Mouse (Mus musculus): ENCODE results near the gene Nfat5.

Gene Nfat5

DNA sequence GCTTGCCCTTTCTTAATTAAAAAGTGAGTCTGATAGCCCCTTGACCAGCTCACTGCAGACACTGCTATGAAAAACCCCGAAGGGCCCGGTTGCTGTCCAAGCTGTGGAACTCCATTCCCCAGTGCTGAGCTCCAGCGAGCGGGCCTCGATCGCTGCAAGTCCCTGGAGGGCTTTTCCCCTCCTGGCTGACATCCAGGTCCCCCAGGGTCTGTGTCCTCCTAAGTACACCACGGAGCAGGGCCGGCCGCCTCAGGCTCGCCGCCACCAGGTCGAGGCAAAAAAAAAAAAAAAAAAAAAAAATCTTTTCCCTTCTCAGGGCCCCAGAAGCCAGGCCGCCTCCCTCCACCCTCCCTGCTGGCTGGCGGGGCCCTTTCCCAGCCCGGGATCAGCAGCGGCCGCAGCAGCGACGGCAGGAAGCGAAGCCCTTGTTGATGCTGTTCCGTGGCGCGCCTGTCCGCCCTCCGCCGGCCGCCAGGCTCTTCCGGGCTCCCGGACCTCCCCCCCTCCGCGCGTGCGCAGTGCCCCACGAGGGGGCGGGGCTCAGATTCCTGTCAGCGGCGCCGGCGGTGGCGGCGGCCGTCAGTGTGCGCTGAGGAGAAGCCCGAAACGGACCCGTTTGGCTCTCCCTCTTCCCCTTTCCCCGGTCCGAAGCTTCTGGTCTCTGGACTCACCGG is at the start of gene Nfat5:
Gene Nfat5, plus strand, starts transcription at position 543 of the 674 bp plus-strand sequence.
- DNase-seq = peak; percentile 96 to 100

GRCm38 (mm10) chr8:107244218-107244617 is 49.1 kb upstream of the Nfat5 start:
- DNase-seq = no peak

DNA sequence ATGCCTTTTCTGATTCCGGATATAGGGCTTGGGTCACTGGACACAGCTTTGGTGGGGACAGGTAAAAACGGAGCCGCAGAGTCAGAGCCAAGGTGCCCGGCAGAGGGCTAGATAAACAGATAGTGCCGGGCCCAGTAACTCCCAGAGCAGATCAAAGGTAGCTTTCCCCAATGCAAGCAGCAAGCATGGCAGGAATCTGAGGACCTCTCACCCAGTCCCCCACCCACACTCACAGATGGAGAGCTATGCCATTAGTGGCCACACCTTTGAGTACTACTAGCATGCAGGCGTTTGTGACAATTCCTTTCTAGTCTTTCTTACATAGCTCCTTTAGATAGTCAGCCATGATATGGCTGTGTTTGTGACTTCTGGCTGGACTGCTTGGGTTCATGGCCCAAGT is 44.8 kb upstream of the Nfat5 start:
- DNase-seq = no peak

DNA sequence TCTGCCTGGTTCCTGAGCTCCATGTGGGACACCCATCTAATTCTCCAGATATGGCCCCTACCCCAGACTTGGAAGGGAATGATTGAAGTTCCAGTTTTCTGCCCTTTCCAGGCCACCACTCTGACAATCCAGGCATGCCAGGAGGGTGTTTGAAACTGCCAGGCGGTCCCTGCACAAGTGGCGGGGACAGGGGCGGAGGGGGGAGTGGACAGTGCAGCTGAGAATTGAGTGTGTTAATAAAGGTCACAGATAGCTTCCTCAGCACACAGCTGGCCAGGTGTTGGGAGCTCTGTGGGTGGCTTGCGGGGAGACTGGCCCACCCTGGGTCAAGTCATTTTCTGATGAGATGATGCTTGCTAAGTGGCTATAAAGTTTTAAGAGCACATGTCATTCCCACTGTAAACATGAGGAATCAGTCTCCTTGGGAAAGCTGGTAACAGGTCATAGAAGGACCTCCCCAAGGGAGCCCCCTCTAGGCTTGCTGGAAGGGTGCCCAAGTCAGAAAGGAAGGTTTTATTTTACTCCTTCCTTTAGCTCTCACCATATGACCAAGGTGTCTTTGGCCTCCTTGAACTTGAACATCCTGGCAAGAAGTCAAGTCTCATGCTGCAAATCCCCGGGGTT is 41.7 kb upstream of the Nfat5 start:
- DNase-seq = no peak

- no peak for DNase-seq
These were observed 40.1 kb upstream of the Nfat5 start for GRCm38 (mm10) chr8:107253121-107253520.

- DNase-seq = no peak
These were observed 38.9 kb upstream of the Nfat5 start for GRCm38 (mm10) chr8:107254403-107254802.

GRCm38 (mm10) chr8:107254951-107255457 is 38.3 kb upstream of the Nfat5 start:
- no peak for DNase-seq

GRCm38 (mm10) chr8:107257223-107257622 is 36.0 kb upstream of the Nfat5 start:
- no peak for DNase-seq

GRCm38 (mm10) chr8:107260120-107260519 is 33.1 kb upstream of the Nfat5 start:
- DNase-seq = no peak

GRCm38 (mm10) chr8:107261172-107261571 is 32.1 kb upstream of the Nfat5 start:
- DNase-seq = no peak

DNA sequence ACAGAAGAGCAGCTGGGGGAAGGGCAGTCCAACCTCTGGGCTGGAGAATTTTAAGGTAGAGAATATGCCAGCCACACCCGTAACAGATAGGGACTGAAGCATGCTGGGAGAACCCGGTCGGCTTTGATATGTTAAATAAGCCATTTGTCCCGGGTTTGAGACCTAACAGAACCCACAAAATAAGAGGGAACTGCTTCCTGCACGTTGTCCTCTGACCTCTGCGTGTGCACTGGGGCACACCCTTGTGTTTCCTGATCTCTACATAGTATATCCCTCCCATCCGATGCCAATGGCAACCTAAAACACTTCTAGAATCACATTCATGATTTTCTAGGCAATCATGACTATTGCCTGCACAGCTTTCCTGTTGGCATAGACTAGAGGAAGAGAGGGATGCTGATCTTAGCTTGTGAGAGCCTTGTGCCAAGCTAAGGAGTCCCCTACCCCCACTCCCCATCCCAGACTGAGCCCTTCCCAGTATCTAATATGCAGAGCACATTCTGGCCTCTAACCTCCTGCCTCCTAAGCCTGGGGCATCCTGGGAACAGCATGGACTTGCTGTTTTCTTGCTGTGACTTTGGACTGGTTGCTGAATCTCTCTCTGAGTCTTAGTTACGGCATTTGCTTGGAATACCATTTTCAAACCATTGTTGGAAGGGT is 31.1 kb upstream of the Nfat5 start:
- no peak for DNase-seq

DNA sequence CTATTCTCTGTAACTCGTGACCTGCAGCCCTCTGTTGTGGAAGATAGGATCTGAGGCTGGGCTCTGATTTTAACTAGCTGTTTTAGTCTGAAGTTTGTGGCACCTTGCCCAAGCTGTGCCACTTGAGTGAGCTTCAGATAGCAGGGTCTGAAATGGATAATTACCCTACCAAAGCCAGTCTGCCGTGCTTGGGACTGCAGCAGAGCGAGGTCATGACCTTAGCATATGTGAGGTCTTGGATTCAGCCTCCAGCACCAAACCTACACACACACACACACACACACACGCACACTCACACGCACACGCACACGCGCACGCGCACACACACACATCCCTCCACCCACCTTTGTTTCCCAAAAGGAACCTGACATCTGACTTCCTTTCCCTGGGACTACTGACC is 27.5 kb upstream of the Nfat5 start:
- DNase-seq = no peak

- DNase-seq = no peak
These were observed 24.8 kb upstream of the Nfat5 start for GRCm38 (mm10) chr8:107268501-107268900.

- DNase-seq = no peak
These were observed 24.1 kb upstream of the Nfat5 start for GRCm38 (mm10) chr8:107269191-107269590.

DNA sequence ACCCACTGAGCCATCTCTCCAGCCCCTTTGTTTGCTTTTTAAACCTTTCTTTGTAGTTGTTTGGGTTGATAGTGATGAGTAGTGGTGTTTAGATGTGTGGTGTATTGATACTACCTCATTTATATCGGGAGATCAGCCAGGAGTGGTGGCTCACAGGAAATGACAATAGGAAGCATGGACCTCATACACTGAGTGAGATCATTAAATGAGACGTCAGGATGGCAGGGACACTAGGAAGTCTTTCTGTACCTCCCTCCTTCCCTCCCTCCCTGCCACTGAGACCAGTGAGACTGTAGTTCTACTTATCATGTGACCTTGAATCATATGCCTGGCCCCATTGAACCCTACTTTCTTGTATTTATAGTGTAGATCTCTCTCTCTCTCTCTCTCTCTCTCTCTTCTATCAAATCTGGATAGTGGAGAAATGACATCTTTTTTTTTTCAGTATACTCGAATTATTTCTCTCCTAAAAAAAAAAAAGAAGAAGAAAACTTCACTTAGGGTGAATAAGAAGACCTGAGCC is 23.6 kb upstream of the Nfat5 start:
- DNase-seq = no peak

- DNase-seq = no peak
These were observed 23.0 kb upstream of the Nfat5 start for GRCm38 (mm10) chr8:107270287-107270686.

GRCm38 (mm10) chr8:107270751-107271150 is 22.5 kb upstream of the Nfat5 start:
- no peak for DNase-seq

GRCm38 (mm10) chr8:107277323-107277883 is 15.9 kb upstream of the Nfat5 start:
- no peak for DNase-seq

DNA sequence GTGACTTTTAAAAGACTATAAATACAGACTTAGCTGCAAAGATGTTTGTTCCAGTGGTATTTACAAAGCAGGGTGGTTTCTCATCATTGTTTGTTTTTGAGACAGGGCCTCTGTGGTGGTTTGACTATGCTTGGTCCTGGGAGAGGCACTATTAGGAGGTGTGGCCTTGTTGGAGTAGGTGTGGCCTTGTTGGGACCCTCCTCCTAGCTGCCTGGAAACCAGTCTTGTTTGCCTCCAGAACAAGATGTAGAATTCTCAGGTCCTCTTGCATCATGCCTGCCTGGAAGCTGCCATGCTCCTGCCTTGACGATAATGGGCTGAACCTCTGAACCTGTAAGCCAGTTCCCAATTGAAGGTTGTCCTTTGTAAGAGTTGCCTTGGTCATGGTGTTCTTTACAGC is 14.7 kb upstream of the Nfat5 start:
- no peak for DNase-seq

- DNase-seq = no peak
These were observed 6.6 kb upstream of the Nfat5 start for GRCm38 (mm10) chr8:107286686-107287085.

GRCm38 (mm10) chr8:107287522-107287921 is 5.7 kb upstream of the Nfat5 start:
- DNase-seq = no peak

GRCm38 (mm10) chr8:107291171-107291601 is 2.1 kb upstream of the Nfat5 start:
- DNase-seq = no peak
